Mouse (Mus musculus): ENCODE measurements around the gene Cldn15. TPM values are rescaled to one million over a fixed set of nuclear protein-coding genes. Genes with fewer than 3 reads are reported as not detected.

The Cldn15 gene
- total and polyA plus RNA-seq, 3 experiments = 1.2 to 2.1 TPM; not detected in 1

Other genes with a start within 250 kb of the Cldn15 start
- gene Col26a1, start 83.4 kb upstream of the Cldn15 start, total RNA-seq (2012; rRNA removed) = not detected in 2 replicates
- gene Col26a1, start 83.4 kb upstream of the Cldn15 start, polyA plus RNA-seq (2012; ENCODE audit: insufficient read depth in 1 of 2, insufficient read length in 2 of 2, low read depth in 1 of 2, low replicate concordance in 2 of 2, missing spikeins in 1 of 2) = not detected
- gene Ift22, start 58.5 kb upstream of the Cldn15 start, total RNA-seq (2012; rRNA removed) = 15.6 and 19.8 TPM in 2 replicates
- 10 to 100 TPM in 1 of 2 experiments, not detected in 1; 78.1 TPM for gene Ift22, start 58.5 kb upstream of the Cldn15 start, polyA plus RNA-seq (2012; ENCODE audit: insufficient read depth in 1 of 2, insufficient read length in 2 of 2, low read depth in 1 of 2, low replicate concordance in 2 of 2, missing spikeins in 1 of 2)
- gene Fis1, start 13.3 kb upstream of the Cldn15 start, total RNA-seq (2012; rRNA removed) = 151 and 164 TPM in 2 replicates
- 100 to 1,000 TPM in 1 of 2 experiments, not detected in 1; 184 TPM for gene Fis1, start 13.3 kb upstream of the Cldn15 start, polyA plus RNA-seq (2012; ENCODE audit: insufficient read depth in 1 of 2, insufficient read length in 2 of 2, low read depth in 1 of 2, low replicate concordance in 2 of 2, missing spikeins in 1 of 2)
- gene Plod3, start 20.4 kb downstream of the Cldn15 start, total RNA-seq (2012; rRNA removed) = 47.3 and 56.0 TPM in 2 replicates
- gene Plod3, start 20.4 kb downstream of the Cldn15 start, polyA plus RNA-seq (2012; ENCODE audit: insufficient read depth in 1 of 2, insufficient read length in 2 of 2, low read depth in 1 of 2, low replicate concordance in 2 of 2, missing spikeins in 1 of 2) = 10 to 100 TPM in 1 of 2 experiments, not detected in 1; 62.8 TPM
- 51.8 and 56.6 TPM in 2 replicates for gene Znhit1, start 21.4 kb downstream of the Cldn15 start, total RNA-seq (2012; rRNA removed)
- gene Znhit1, start 21.4 kb downstream of the Cldn15 start, polyA plus RNA-seq (2012; ENCODE audit: insufficient read depth in 1 of 2, insufficient read length in 2 of 2, low read depth in 1 of 2, low replicate concordance in 2 of 2, missing spikeins in 1 of 2) = 100 to 1,000 TPM in 1 of 2 experiments, not detected in 1; 123 TPM
- gene Vgf, start 59.8 kb downstream of the Cldn15 start, total RNA-seq (2012; rRNA removed) = 0.42 and 0.52 TPM in 2 replicates
- 1 to 10 TPM in 1 of 2 experiments, not detected in 1; 1.4 TPM for gene Vgf, start 59.8 kb downstream of the Cldn15 start, polyA plus RNA-seq (2012; ENCODE audit: insufficient read depth in 1 of 2, insufficient read length in 2 of 2, low read depth in 1 of 2, low replicate concordance in 2 of 2, missing spikeins in 1 of 2)
- 137 and 154 TPM in 2 replicates for gene Ap1s1, start 79.5 kb downstream of the Cldn15 start, total RNA-seq (2012; rRNA removed)
- 100 to 1,000 TPM; 211 to 218 TPM for gene Ap1s1, start 79.5 kb downstream of the Cldn15 start, polyA plus RNA-seq (2012; ENCODE audit: insufficient read depth in 1 of 2, insufficient read length in 2 of 2, low read depth in 1 of 2, low replicate concordance in 2 of 2, missing spikeins in 1 of 2)
- gene Serpine1, start 105.7 kb downstream of the Cldn15 start, total RNA-seq (2012; rRNA removed) = 0.04 and 0.13 TPM in 2 replicates
- under 1 TPM in 1 of 2 experiments, not detected in 1; 0.11 TPM for gene Serpine1, start 105.7 kb downstream of the Cldn15 start, polyA plus RNA-seq (2012; ENCODE audit: insufficient read depth in 1 of 2, insufficient read length in 2 of 2, low read depth in 1 of 2, low replicate concordance in 2 of 2, missing spikeins in 1 of 2)
- 19.7 and 21.8 TPM in 2 replicates for gene Trim56, start 149.6 kb downstream of the Cldn15 start, total RNA-seq (2012; rRNA removed)
- gene Trim56, start 149.6 kb downstream of the Cldn15 start, polyA plus RNA-seq (2012; ENCODE audit: insufficient read depth in 1 of 2, insufficient read length in 2 of 2, low read depth in 1 of 2, low replicate concordance in 2 of 2, missing spikeins in 1 of 2) = 10 to 100 TPM; 22.8 to 75.8 TPM
- not detected in 2 replicates for gene Muc3, start 182.7 kb downstream of the Cldn15 start, total RNA-seq (2012; rRNA removed)
- gene Muc3, start 182.7 kb downstream of the Cldn15 start, polyA plus RNA-seq (2012; ENCODE audit: insufficient read depth in 1 of 2, insufficient read length in 2 of 2, low read depth in 1 of 2, low replicate concordance in 2 of 2, missing spikeins in 1 of 2) = not detected
- gene Muc3a, start 245.8 kb downstream of the Cldn15 start, total RNA-seq (2012; rRNA removed) = 12.7 and 16.1 TPM in 2 replicates
- 10 to 100 TPM in 1 of 2 experiments, not detected in 1; 16.9 TPM for gene Muc3a, start 245.8 kb downstream of the Cldn15 start, polyA plus RNA-seq (2012; ENCODE audit: insufficient read depth in 1 of 2, insufficient read length in 2 of 2, low read depth in 1 of 2, low replicate concordance in 2 of 2, missing spikeins in 1 of 2)

Data from MEL (cell line).